Mouse (Mus musculus): ENCODE data around the gene Serpinh1. TPM values are rescaled to one million over a fixed set of nuclear protein-coding genes. Genes with fewer than 3 reads are reported as not detected.
"Not testable (repeated sequence)": the region's sequence is repeated elsewhere in the genome, so short reads cannot be mapped to it uniquely, and the experiment has no call there.

Serpinh1 gene
- polyA plus RNA-seq, 1 experiment from 2014 or later = 1,171 TPM

DNA sequence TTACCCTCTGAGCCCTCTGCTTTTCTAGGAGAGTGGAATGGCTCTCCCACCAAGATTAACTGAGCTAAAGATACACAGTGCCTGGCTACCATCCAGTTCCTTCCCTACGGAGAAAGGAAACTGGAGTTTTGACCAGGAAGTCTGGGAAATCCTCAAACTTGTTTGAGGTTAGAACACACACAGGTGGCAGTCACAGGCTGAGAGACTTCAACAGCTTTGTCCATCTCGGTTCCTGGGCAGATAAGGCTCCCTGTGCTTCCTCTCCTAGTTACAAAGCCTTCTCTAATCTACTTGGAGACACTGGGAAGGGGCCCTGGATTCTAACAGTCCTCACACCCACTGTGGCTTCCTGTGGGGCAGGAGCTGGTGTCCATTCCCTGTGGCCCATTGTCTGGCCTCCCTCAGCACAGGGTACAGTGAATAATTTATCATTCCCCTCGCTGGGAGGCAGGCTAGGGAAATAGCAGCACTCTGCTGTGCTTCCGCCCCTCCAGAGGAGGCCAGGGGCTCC lies 31.1 kb upstream of the Serpinh1 start:
- H3K4me3 ChIP-seq = no peak overlapping the region
- 33% methylated on average over 4 of the region's 4 CpGs for WGBS

DNA sequence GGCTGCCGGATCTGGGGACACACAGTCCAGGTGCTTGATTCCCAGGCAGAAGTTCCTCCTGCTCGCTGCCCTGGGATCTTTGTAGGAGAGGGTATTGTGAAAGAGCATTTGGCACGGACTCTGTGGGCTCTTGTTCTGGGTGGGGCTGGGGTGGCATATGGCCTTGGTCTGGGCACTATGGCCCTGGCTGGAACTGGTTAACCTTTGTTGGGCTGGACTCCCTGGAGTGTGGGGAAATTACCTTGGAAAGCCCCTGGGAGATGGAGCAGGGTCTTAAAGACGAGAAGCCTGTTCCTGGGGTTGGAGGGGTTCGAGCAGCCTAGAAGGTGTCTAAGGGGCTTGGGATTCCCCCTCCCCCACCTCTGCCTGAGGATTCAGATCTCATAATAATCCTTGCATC lies 30.2 kb upstream of the Serpinh1 start:
- 50% methylated on average over 5 of the region's 5 CpGs for WGBS
- DNase-seq (ENCODE audit: low spot score) = no peak
- Histone ChIP-seq H3K27ac (peak overlapping the region; percentile 98; the same call in 1 of the 2 replicates), H3K4me3 (peak overlapping the region; percentile 69; the same call in 1 of the 2 replicates), H3K9me3 (replicated peaks) (no peaks in the 10 kb centered on the region), H3K4me1 (peaks cover 73% of the 10 kb centered on the region), H3K27me3 (ENCODE audit: low read depth, poor library complexity, severe bottlenecking) (peaks cover 23% of the 10 kb centered on the region), H3K36me3 (peaks cover 4% of the 10 kb centered on the region; the same call in 1 of the 2 replicates)

More for the DNA sequence above, 31.1 kb upstream of the Serpinh1 start:
- no peak for DNase-seq (ENCODE audit: low spot score)
- H3K27me3 ChIP-seq (ENCODE audit: low read depth, poor library complexity, severe bottlenecking) = peaks cover 23% of the 10 kb centered on the region
- peaks cover 4% of the 10 kb centered on the region; the same call in 1 of the 2 replicates for H3K36me3 ChIP-seq
- H3K4me1 ChIP-seq = peaks cover 78% of the 10 kb centered on the region
- no peaks in the 10 kb centered on the region for H3K9me3 ChIP-seq (replicated peaks)
- peak overlapping the region; percentile 75 for H3K27ac ChIP-seq

DNA sequence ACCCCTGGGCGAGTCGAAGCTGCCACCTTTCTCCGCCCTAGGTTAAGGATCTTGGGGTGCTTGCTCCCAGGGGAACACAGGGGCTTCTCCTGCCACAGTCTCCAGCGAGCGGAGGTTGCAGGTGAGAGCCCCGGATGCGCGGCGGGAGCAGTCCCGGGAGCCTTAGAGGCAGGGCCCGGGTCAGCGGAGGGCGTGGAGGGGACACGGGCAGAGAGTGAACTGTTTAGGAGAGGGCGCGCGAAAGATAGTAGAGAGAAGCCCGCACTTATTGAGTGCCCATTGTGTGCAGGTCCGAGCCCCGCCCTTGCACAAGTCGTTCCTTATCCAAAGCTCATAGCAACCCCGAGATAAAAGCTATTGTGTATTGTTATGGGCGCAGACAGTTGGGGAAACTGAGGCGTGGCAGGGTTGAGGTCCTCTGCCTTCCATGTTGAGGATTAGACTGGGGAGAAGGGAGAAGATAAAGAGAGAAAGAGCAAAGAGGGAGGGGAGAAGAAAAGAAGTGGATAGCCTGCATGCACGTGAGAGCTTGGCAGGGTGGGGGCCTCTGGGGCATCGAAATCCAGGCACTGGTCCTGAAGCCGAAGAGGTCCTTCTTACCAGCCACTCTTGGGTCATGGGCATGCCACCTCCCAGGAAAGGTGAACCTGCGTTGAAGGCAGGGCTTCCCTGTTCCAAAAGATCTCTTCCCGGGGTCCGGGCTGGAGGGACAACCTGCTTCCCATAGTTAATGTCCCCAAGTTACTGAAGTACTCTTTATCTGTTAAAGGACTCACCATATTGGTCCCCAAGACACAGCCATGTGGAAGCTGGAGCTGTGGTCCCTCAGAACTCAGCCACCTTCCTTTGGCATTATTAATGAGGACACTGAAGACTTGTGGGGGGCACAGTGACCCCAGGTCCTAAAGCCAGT lies 29.3 kb upstream of the Serpinh1 start:
- no peak for DNase-seq (ENCODE audit: low spot score)
- peaks cover 1% of the 10 kb centered on the region; the same call in 1 of the 2 replicates for H3K36me3 ChIP-seq
- 14% methylated on average over 30 of the region's 30 CpGs for WGBS
- H3K4me1 ChIP-seq = peaks cover 68% of the 10 kb centered on the region
- peak overlapping the region; percentile 98 for H3K27ac ChIP-seq
- H3K27me3 ChIP-seq (ENCODE audit: low read depth, poor library complexity, severe bottlenecking) = peaks cover 23% of the 10 kb centered on the region
- H3K9me3 ChIP-seq (replicated peaks) = no peaks in the 10 kb centered on the region
- H3K4me3 ChIP-seq = peak overlapping the region; percentile 69

DNA sequence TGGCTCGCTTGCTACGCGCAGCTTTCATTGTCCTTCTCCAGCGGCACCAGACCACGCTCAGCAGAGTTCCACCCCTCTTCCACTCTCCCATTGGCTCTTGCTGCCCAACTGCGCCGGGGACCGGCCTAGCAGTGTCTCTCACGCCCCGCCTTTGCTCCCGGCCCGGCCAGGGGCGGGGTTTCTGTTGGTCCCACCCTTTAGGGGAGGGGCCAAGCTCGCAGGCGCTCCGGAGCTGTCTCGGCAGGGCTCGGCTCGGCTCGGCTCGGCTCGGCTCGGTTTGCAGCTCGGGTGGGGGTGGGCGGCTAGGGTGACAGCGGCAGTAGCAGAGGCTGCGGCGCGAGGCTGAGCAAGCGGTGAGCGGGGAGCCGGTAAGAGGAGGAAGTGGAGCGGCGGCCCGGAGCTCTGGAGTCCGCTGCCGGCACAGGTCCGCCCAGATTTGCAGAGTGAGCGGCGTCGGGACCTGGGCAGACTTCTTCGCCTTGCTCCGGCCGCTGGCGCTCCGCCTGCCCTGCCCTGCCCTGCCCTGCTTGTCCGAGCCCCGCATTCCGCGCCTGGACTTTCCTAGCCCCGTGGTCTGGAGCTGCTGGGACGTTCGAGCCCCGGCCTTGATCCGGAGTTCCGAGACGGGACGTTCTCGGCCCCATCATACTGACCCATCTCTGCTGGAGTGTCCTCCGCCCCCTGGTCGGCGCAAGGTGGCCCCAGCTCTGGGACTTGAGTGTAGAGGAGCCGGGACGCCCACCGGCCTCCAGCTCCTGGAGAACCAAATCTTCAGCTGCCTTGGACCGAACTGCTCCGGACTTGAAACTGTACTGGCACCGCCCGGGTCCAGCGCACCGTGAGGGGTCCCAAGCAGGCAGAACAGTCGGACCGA lies 28.4 kb upstream of the Serpinh1 start, which contains the start of gene Gdpd5:
Gene Gdpd5 (plus strand): TSS at position 201 of the 874 bp plus-strand sequence.
- peak within 1 kb of the TSS; percentile 98 for H3K27ac ChIP-seq
- H3K4me3 ChIP-seq = peak within 1 kb of the TSS; percentile 69
- peaks cover 62% of the 10 kb centered on the region for H3K4me1 ChIP-seq
- no peaks in the 10 kb centered on the region for H3K9me3 ChIP-seq (replicated peaks)
- peaks cover 23% of the 10 kb centered on the region for H3K27me3 ChIP-seq (ENCODE audit: low read depth, poor library complexity, severe bottlenecking)
- under 1% methylated on average over 72 of the region's 73 CpGs for WGBS
- peak; percentile 100 for DNase-seq (ENCODE audit: low spot score)
- no peaks in the 10 kb centered on the region for H3K36me3 ChIP-seq

DNA sequence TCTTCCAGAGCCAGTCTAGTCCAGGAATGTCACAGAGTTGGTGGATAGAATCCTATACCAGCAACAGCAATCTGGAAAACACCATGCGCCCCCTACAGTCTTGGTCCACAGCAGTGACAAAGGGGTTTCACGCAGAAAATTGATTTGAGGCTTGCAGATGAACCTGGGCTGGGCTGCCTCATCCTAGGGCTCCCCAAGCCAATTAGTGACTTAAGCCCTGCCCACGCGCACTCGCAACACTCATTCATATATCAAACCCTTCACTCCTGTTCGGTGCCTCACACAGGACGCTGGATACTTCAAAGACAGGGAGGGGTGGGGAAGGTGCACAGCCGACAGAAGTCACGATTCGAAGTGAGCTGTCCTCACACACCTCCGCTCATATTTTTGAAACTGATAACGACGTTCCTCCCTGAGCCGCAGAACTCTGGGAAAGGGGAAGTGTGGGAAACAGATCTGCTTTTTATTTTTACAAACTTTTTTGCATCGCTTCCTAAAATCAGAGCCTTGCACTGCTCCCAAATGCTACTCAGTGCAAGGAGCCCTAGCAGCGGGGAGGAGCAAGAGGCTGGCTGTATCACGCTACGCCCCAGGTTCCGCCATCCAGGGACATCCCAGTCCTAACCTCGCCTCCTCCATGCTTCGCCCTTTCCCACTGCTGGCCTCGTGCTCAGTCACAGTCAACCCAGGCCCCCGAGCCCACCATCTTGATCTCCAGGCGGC lies 27.6 kb upstream of the Serpinh1 start:
- Histone ChIP-seq H3K27ac (peak overlapping the region; percentile 98), H3K27me3 (ENCODE audit: low read depth, poor library complexity, severe bottlenecking) (peaks cover 23% of the 10 kb centered on the region), H3K4me1 (peaks cover 54% of the 10 kb centered on the region), H3K9me3 (replicated peaks) (no peaks in the 10 kb centered on the region), H3K4me3 (peak overlapping the region; percentile 69), H3K36me3 (no peaks in the 10 kb centered on the region)
- WGBS = under 1% methylated on average over 24 of the region's 24 CpGs
- peak; percentile 74 for DNase-seq (ENCODE audit: low spot score)

DNA sequence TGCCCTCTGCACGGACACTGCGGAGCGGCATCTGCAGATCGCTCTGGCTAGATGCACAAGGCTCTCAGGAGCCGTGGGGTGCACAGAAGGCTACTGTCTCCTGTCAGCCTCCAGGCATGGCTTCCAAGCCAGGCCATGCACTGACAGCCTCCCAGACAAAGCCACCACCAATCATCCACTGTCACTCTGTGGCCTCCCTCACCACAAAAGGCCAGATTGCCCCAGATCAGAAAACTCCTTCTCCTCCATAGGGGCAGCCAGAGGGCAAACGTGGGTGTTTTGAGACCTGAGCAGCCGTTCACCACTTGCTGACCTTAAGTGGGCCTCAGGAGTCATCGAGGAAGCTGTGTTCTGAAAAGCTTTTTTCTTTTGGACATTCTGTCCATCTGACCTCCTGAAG lies 25.8 kb upstream of the Serpinh1 start:
- Histone ChIP-seq H3K4me1 (peaks cover 40% of the 10 kb centered on the region), H3K9me3 (replicated peaks) (no peaks in the 10 kb centered on the region), H3K27ac (no peak overlapping the region), H3K27me3 (ENCODE audit: low read depth, poor library complexity, severe bottlenecking) (peaks cover 22% of the 10 kb centered on the region), H3K36me3 (no peaks in the 10 kb centered on the region), H3K4me3 (no peak overlapping the region)
- DNase-seq (ENCODE audit: low spot score) = no peak
- WGBS = 61% methylated on average over 8 of the region's 8 CpGs

DNA sequence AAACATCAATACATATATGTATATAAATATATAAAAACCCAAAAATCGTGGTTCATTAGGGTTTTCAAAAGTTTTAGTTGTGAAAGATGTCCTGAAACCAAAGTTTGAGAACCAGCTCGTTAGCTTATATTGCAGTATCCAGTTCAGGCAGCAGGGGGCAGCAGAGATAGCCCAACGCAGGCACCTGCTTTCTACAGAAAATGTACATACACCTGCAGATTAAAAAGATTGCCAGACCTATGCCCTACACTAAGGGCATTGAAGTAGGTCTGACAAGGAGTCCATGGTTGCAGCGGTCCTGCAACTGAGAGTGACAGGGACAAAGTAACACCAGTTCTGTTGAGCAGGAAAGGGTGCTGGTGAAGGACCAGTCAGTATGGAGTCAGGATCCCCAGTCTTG lies 22.4 kb upstream of the Serpinh1 start:
- peak; percentile 88 for DNase-seq (ENCODE audit: low spot score)
- Histone ChIP-seq H3K9me3 (replicated peaks) (no peaks in the 10 kb centered on the region), H3K27ac (no peak overlapping the region), H3K36me3 (no peaks in the 10 kb centered on the region), H3K4me1 (peaks cover 6% of the 10 kb centered on the region), H3K27me3 (ENCODE audit: low read depth, poor library complexity, severe bottlenecking) (no peaks in the 10 kb centered on the region; the same call in 1 of the 2 replicates), H3K4me3 (no peak overlapping the region)
- 9% methylated on average over 4 of the region's 4 CpGs for WGBS

DNA sequence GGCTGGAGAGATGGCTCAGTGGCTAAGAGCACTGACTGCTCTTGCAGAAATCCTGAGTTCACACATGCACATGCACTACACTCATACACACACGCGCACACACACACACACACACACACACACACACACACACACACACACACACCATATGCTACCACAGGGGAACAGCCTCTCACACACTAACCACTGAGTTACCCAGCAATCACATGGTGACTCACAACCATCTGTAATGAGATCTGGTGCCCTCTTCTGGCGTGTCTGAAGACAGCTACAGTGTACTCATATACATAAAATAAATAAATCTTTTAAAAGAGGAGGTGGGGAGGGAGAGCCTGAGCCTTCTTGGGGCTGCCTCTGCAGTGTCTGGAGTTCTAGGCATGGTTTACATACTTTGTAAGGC lies 21.3 kb upstream of the Serpinh1 start:
- not testable (repeated sequence) for H3K4me3 ChIP-seq; H3K4me1 ChIP-seq; DNase-seq (ENCODE audit: low spot score); H3K9me3 ChIP-seq (replicated peaks); H3K27ac ChIP-seq; H3K36me3 ChIP-seq; H3K27me3 ChIP-seq (ENCODE audit: low read depth, poor library complexity, severe bottlenecking)
- WGBS = 55% methylated on average over 3 of the region's 3 CpGs

DNA sequence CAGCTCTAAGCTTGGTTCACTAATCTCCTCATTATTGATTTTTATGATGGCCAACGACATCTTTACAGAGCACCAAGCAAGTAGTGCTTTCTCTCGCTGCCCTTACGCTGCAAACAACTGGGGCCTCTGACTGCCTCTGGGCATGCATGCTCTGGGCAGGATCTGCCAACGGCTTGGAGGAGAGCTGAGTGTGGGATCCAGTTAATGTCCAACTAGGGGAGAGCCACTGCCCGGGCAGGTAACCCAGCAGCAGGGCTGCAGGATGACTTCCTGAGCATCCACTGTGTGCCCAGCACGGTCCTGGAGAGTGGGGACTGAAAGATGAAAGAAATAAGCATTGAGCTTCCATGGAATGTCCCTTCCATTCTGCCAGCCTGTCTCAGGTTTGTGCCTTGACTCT lies 13.7 kb upstream of the Serpinh1 start:
- Histone ChIP-seq H3K4me1 (peaks cover 11% of the 10 kb centered on the region), H3K9me3 (replicated peaks) (no peaks in the 10 kb centered on the region), H3K27ac (no peak overlapping the region), H3K36me3 (no peaks in the 10 kb centered on the region), H3K4me3 (no peak overlapping the region), H3K27me3 (ENCODE audit: low read depth, poor library complexity, severe bottlenecking) (no peaks in the 10 kb centered on the region)
- 73% methylated on average over 6 of the region's 6 CpGs for WGBS
- DNase-seq (ENCODE audit: low spot score) = no peak

DNA sequence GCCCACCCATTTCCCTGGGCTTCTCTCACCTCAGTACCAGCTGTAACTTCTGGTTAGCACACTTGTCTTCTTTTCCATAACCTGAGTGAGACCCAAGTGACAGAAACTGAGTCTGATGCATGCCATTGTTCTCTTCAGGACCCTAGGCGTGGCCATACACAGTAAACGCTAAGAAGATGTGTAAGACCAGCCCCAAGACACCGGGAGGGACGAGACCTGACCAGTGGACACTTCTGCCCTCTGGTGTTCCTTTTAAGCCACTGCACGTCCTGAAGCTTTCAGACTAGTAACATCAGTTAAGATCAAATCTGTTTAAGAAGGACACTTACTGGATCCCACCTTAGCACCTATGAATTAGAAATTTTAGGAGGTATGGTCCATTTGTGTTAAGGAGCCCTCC lies 12.0 kb upstream of the Serpinh1 start:
- Histone ChIP-seq H3K27ac (0 out of 2 replicates have a peak overlapping the region, but pooled peaks have one; percentile 37), H3K36me3 (no peaks in the 10 kb centered on the region)
- WGBS = 3% methylated on average over 5 of the region's 5 CpGs

DNA sequence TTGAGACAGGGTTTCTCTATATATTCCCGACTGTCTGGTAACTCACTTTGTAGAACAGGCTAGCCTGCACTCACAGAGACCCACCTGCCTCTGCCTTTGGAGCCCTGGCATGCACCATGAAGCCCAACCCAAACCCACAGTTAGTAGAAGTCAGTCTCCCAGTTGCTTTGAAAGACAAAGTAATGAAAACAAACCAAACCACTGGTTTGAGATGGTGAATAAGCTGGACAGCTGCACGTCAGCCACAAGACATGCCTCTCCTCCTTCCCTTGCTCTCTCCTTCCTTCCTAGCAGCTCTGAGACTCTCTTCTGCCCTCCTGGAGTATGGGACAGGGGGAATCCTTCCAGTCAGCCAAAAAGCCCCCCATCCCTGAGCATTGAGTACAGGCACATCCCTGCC lies 9.1 kb upstream of the Serpinh1 start:
- WGBS = 89% methylated on average over 2 of the region's 2 CpGs
- peak overlapping the region; percentile 96 for H3K27ac ChIP-seq
- peaks cover 44% of the 10 kb centered on the region for H3K4me1 ChIP-seq
- no peak for DNase-seq (ENCODE audit: low spot score)
- H3K9me3 ChIP-seq (replicated peaks) = no peaks in the 10 kb centered on the region
- H3K27me3 ChIP-seq (ENCODE audit: low read depth, poor library complexity, severe bottlenecking) = no peaks in the 10 kb centered on the region
- no peaks in the 10 kb centered on the region for H3K36me3 ChIP-seq
- no peak overlapping the region for H3K4me3 ChIP-seq

More for the DNA sequence above, 12.0 kb upstream of the Serpinh1 start:
- Histone ChIP-seq H3K4me3 (no peak overlapping the region), H3K4me1 (peaks cover 28% of the 10 kb centered on the region), H3K9me3 (replicated peaks) (no peaks in the 10 kb centered on the region), H3K27me3 (ENCODE audit: low read depth, poor library complexity, severe bottlenecking) (no peaks in the 10 kb centered on the region)
- DNase-seq (ENCODE audit: low spot score) = peak; percentile 80

DNA sequence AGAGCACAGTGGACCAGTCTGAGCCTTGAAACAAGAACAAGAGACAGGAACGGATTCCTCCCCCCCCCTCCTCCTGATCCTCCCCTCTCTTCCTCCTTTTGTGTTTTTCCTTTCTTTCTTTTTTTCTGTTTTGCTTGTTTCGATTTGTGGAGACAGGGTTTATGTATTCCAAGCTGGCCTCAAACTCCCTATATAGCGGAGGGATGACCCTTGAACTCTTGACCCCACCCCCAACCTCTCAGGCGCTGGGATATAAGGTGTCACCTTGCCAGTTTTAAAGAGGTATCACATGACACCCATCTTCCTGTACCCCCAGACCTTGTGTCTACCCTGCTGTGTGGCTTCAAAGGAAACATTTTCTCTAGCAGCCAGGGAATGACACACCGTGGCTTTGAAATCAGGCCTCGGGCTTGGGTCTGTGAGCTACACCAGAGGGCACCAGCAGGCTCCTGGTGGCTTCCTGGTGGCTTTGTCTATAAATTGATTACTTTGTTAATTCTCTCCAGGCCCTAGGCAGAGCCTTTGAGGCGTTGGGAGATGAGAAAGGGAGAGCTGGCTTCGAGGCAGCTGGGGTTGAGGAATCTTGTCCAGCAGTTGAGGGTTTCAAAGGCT lies 7.9 kb upstream of the Serpinh1 start:
- Histone ChIP-seq H3K27ac (peak overlapping the region; percentile 96), H3K36me3 (no peaks in the 10 kb centered on the region), H3K9me3 (replicated peaks) (no peaks in the 10 kb centered on the region), H3K4me3 (peak overlapping the region; percentile 31), H3K4me1 (peaks cover 56% of the 10 kb centered on the region), H3K27me3 (ENCODE audit: low read depth, poor library complexity, severe bottlenecking) (no peaks in the 10 kb centered on the region)
- WGBS = 7% methylated on average over 8 of the region's 8 CpGs
- peak; percentile 62 for DNase-seq (ENCODE audit: low spot score)

Data from limb, embryonic 10.5 days (tissue).